Mouse (Mus musculus) retina, postnatal 1 day (tissue): ENCODE results near the gene Lims1.

ENCODE experiments used
- DNase-seq: peaks from one replicate; pipeline ENCODE4 v3.0.0-alpha.2; 2012

Gene Lims1

DNA sequence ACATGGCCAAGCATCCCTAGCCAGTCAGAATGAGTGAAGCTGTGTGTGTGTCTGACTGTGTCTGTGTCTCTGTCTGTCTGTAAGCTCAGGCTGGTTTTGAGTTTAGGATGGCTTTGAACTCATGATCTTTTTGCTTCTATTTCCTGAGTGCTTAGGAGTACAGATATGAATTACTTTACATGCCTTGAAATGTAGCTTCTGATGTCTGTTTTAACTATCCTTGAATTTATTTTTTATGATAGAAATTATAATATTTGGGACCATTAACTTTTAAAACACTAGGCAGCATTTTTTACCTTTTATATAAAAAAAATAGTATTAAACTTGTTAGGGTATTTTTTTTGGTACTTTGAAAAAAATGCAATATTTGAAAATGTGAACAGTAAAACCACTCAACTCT, 128.3 kb downstream of the Lims1 start:
- DNase-seq: no peak

DNA sequence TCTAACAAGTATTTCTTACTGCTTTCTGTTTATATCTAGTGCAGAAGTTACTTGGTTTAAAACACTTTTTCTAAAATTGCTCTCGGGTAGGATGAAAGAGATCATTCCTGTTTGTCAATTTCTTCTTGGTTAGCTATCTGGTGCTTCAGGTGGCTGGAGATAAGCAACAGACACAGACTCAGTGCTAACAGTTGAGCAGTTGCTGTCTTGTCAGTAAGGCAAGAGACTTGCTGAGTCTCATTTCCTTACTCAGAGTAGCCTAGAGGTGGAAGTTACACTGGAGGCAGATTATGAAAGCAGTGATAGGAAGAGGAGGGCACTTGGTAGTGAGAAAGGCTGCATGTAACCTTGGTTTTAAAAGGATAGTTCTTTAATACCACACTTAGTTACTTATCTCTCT, 128.9 kb downstream of the Lims1 start:
- DNase-seq: no peak

GRCm38 (mm10) chr10:58459896-58460295, 136.6 kb downstream of the Lims1 start:
- DNase-seq: no peak
